Mouse (Mus musculus) heart, adult 11 months (tissue): Measurements from ENCODE around the gene H2-Q1.
A peak's percentile ranks its signal among the peaks of the same experiment; 100 is the strongest.

Experiments used
- DNase-seq: peaks from one replicate; pipeline ENCODE4 v3.0.0; 2022

H2-Q1 gene

DNA sequence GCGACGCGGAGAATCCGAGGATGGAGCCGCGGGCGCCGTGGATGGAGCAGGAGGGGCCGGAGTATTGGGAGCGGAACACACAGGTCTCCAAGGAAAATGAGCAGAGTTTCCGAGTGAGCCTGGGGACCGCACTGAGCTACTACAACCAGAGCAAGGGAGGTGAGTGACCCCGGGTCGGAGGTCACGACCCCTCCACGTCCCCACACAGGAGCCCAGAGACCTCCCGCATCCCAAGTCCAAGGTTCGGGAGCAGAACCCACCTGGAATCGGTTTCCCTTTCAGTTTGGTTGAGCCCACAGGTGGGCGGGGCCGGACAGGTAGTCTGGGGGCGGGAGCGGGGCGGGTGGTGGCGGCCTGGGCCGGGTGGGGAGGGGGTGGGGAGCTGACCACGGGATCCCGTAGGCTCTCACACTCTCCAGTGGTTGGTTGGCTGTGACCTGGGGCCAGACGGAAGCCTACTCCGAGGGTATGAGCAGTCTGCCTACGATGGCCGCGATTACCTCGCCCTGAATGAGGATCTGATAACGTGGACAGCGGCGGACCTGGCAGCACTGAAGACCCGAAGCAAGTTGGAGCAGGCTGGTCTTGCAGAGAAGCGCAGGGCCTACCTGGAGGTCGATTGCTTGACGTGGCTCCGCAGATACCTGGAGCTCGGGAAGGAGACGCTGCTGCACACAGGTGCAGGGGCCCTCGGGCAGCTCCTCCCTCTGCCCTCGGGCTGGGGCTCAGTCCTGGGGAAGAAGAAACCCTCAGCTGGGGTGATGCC is 22.7 kb downstream of the H2-Q1 start:
- peak; percentile 89 for DNase-seq

DNA sequence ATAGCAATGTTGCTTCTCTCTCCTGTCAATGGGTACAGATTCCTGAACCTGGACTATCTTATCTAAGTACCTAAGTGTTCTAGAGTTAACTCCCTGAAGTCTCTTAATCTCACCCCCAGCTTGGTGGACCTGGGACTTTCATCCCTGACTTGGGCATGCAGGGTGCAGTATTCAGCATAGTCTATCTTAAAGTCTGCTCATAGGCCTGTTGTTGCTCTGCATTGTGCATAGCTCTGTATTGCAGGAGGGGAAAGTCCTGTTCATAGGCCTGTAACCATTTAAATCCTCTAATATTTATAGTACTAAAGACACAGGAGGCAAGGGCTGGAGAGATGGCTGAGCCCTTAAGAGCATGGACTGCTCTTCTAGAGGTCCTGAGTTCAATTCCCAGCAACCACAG is 27.5 kb downstream of the H2-Q1 start:
- DNase-seq, result peak; percentile 30

DNA sequence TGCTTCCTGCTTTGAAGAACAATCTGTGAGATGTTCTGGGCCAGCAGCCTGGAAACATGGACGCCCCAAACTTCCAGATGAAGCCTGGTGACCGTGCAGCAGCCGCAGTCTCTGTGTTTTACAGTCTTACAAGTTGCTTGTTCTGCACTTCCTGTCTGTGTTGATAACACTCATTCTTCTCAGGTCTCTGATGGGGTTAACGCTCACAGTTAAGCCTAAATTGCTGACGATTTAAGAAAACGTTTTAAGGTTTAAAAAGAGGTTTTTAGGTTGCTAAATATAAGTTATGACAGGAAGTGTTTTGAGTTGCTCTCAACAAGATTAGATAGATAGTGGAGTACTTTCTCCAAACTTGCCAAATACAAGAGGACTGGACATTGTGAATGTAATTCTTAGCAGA is 33.1 kb downstream of the H2-Q1 start:
- peak; percentile 75 for DNase-seq

DNA sequence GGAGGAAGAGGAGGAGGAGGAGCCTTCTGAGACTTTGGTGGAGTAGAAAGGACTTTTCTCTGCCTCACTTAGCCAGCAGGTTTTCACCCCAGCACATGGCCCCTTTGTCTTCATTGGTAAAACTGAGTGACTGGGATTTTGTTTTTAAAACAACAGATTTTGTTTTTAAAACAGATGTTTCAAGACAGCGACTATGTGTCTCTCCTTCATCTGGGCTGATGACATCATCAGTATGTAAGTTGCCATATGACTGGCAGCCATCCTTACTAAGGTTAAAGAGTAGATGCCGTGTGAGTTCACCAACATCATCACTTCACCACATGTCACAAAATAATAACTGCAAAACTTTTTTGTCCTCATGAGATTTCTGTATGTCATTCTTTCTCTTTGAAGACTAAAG is 33.9 kb downstream of the H2-Q1 start:
- peak; percentile 55 for DNase-seq

DNA sequence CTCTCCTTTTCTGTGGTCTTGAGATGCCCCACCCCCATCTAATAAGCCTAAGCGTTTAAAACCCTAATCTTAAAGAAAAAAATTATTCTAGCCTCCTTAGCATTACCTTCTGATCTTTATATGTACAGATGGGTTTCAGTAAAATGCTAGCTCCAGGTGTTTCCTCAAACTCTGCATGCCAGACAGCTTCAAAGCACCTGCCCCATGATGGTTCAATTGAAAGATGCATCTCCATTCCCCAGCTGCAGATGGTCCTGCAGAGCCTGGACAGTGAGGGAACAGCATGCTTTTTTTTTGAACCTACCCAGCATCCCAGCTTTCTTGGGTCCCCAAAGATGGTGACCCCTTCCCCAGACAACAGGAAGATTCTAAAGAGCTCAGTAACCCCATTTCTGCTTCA is 36.9 kb downstream of the H2-Q1 start:
- DNase-seq, result peak; percentile 18

DNA sequence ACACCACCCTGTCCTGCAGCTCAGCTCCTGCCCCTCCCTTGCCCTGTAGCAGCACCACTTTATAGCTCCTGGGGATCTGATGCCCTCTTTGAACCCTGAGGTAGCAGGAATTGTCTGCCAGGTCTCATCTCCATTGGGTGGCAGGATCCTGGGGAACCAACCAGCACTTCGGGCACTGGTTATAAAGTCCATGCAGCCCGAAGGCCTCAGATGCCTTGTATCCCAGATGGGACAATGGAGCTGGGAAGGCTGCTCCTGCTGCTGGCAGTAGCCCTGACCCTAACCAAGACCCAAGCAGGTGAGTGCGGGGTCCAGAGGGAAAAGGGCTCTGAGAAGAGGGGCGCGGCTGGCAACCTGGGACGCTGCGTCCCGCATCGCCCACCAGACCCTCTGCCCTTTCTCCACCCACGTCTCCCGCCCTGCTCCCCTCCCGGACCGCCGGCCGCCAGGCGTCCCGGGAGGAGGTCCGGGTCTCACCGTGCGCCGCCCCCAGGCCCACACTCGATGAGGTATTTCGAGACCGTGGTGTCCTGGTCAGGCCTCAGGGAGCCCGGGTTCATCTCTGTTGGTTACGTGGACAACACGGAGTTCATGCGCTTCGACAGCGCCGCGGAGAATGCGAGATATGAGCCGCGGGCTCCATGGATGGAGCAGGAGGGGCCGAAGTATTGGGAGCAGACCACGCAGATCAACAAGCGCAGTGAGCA is 38.7 kb downstream of the H2-Q1 start:
- DNase-seq, result peak; percentile 74

DNA sequence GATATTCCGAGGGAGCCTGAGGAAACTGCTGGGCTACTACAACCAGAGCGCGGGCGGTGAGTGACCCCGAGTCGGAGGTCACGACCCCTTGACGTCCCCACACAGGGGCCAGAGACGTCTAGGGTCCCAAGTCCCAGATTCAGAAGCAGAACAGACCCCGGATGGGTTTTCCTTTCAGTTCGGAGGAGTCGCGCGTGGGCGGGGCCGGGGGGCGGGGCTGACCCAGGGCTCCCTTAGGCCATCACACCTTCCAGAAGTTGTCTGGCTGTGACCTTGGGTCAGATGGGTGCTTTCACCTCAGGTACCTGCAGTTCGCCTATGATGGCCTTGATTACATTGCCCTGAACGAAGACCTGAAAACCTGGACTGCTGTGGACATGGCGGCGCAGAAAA is 39.3 kb downstream of the H2-Q1 start:
- no peak for DNase-seq
